Mouse (Mus musculus) gastrocnemius, postnatal 25 days (tissue): ENCODE data around the gene Ctnna3. TPM values are rescaled to one million over a fixed set of nuclear protein-coding genes. Genes with fewer than 3 reads are reported as not detected.

ENCODE experiments used
- DNase-seq: peaks from one replicate; pipeline ENCODE4 v3.0.0; 2022
- total RNA-seq, 2 experiments: library from RNA; stranded (reverse); gene quantifications; 1 replicate in 1 of 2; 2 replicates in 1 of 2; pipeline ENCODE4 v1.2.3; 2021

The Ctnna3 gene
- total RNA-seq, 2 experiments from 2014 or later = 11.0 to 15.8 TPM

DNA sequence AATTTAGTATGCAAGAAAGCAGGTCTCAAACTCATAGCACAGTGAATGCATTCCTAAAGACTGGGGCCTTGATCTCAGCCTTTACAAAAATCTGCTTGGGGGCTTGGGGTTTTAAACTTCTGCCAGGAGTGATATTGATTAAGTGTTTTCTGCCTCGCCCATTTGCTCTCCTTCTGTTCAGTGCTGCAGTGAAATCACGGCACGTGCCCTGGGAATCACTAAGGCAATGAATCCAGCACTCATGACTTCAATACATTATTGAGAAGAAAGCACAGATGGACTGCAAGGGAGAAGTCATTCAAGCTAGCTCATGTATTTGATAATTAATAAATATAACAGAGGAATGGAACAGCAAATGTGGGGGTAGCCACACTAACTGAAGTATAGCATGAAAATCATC is 515.6 kb downstream of the Ctnna3 start:
- no peak for DNase-seq

DNA sequence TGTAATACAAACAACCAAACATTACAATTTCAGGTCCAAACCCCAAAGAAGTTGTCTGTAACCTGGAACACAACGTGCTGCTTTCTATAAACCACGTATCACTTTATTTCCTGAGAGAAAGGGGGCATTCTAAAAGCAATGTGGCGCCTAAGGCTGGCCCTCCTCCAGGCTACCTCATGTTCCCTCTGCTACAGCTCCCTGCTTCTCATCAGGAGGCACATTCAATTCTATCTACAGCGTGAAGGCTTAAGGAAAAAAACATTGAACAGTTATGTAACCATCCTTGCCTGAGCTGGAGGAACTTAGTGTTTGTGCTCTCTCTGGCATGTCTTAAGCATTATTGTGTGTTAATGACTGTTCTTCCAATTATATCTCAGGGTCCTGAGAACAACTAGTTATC is 517.4 kb downstream of the Ctnna3 start:
- no peak for DNase-seq

DNA sequence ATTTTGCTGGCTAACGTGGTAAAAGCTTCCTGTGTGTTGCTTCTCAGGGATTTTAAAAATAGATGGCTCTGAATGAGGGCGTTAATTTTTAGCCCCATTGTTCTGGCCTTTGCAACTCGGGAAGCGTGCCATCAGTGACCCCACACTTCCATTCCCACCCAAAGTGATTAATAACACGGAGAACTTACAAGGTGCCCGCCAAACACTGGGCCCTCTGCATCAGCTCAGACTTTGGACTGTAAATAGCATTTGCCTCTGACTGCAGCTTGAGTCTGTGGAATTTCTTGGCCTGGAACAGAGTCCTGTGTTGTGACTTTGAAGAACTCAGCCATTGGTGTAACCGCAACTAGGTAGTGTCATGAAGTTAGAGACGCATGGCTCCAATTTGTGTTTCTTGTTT is 521.0 kb downstream of the Ctnna3 start:
- DNase-seq = peak; percentile 6

DNA sequence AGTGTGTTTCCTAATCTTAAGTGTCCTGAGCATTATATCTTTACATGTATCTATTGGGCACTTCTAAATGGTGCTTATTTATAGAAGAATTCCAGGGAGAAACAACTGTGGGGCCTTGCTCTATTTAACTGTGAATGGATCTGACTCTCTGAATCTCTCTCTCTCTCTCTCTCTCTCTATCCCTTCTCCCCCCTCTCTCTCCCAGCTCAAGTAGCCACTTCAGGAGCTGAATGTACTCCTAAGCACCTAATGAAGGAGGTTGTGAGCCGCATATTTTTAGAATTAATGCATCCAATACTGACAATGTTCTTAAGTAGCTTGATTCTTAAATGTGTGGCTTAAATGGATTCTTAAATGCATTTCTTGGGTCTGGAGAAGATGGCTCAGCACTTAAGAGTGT is 521.6 kb downstream of the Ctnna3 start:
- no peak for DNase-seq

DNA sequence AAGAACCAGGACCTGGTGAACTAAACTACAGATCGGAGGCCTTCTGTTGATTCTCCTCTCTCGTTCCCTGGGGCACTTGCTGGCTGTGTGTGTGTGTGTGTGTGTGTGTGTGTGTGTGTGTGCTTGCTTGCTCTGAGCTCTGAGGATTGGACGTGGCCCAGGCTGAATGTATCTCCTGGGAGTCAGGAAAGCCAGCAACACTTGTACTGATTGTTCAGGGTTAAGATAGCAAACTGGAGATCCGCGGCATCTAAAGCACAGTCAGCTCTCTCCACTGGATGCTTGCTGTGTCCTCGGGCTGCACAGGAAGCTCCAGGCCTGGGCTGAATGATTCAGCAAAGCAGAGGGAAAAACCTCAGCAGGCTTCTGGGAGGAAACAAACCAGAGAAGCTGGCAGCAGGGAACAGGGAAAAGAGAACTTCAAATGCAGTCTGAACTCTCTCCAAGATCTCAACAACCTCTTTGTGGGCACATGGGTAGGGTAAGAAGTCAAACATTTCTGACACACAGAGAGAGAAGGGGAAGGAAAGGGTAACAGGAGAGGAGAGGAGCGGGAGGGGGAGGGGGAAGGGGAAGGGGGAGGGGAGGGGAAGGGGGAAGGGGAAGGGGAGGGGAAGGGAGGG is 524.5 kb downstream of the Ctnna3 start:
- DNase-seq = peak; percentile 67

DNA sequence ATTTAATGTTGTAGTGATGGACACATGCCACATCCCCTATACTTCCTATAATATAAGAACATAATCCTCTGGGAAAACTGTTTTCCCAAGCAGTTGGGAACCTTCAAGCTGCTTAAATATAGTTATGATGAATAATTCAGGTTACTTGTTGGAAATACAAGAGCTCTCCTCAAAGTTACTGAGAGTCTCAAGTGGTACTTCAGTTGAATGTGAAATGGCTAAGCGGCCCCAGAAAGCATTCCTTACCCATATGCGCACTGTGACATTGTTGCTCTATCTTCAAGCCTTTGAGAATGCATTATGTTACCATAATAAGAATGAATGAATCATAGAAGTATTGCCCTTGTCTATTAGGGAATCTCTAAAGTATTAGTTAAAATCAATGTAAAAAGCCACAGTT is 542.4 kb downstream of the Ctnna3 start:
- DNase-seq = no peak

DNA sequence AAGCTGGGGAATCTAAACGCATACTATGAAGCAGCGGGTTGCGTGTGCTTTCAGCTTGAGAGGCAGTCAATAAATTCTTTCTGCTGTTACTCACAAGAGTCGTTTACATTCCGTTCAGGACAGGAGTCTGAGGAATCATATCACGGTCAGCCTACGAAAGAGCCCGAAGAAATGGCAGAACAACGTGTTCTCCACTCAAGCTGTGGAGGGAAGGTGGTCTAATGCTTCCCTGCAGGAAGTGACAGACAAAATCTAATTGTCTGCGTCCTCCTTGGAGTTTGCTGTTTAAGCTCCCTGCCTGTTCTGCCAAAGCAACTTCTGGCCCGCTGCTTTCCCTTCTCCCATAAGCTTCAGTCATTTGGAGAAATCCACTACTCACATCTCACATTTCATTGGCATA is 548.2 kb downstream of the Ctnna3 start:
- no peak for DNase-seq

DNA sequence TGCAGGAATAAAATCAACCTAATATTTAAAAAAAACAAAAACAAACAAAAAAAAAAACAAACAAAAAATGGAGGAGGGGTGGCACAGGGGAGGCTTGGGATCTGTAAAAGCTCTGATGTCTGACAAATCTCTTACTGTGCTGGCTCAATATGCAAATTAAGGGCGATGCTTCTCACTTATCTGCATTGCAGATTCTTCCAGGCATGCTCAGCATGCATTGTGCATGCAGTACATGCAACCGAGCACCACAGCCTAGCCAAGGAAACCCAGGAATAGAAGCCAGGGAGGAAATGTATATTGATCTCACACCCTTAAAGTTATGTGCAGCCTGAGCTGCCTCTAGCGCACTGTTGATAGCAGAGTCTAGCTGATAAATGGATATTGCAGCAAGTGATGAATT is 548.6 kb downstream of the Ctnna3 start:
- no peak for DNase-seq

DNA sequence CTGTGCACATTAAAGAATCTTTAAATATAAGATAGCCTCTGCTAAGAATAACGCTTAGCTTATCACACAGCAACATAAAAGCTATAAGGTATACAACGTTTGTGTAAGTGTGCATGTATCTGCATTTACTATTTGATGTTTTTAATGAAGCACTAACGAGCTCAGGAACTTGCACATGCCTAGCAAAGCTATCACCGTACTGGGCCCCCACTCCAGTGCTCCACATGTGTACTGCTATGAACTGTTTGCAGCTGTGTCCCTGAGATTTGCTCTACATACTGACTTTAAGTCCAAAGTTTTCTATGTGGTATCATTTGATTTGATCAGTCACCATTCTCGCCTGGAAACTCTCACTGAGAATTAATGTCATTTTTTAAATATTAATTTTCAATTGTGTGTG is 549.1 kb downstream of the Ctnna3 start:
- DNase-seq = no peak

DNA sequence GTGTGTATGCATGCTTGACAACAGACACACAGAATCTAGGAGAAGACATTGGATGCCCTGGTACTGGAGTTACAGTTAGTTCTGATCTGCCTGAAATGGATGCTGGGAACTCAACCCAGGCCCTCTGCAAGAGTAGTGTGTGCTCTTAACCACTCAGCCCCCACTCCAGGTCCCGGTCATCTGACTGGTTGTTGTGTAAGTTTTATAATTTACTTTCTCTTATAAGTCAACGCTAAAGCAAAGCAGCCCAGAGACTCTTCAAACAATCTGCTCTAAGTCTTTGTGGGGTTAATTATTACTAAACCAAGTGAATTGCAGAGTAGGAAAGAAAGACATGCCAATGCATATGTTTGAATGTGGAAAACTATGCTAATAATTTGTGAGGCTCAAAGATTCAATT is 549.5 kb downstream of the Ctnna3 start:
- DNase-seq = no peak

DNA sequence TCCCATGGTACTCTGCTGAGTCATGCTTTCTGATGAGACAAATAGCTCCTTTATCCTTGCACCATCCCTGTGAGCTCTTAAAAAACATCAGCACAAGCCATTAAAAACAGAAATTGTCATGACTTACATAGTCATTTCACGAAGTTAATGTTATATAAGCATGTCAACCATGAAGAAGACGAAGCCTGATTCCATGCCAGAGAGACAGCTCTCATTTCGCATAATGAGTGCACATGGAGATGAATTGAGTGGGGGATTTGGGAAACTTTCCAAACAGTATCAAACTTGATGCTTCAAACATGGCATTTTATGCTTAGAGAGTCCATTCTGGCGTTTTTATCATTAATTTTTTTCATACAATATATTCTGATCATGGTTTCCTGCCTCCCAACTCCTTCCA is 555.7 kb downstream of the Ctnna3 start:
- DNase-seq = no peak

DNA sequence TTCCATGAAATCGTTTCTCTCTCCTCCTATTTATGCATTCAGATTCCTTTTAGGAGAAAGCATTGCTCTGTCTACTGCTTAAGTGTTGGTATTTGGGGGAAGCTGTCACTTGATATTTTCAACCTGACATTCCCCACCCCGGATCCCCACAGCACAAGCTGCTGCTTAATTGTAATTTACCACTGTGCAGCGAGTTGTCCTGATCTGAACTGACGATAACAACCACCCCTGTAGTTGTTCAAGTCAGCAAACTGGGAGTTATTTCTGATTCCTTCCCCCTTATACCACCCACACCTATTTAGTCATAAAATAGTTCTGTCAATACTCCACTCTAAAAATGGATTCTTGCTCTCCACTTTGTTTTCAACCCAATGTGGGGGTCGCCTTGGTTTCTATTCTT is 564.4 kb downstream of the Ctnna3 start:
- DNase-seq = no peak

DNA sequence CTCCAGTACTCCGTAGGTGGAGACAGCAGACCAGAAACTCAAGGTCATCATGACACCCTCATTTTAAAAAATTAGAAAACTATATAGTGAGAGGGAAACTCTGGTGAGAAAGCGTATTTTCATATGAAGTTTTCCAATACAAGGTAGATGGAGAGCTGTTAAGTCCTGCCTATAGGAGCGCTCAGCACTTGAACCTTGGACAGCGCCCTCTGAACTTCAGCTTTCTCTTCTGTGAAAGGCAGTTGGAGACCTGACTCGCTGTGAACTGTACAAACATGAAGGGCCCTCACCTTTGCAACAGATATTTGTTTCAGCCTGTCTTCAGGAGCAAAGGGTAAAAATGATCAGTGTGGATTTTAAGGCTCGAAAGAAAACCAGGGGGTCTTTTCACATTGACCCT is 571.6 kb downstream of the Ctnna3 start:
- DNase-seq = no peak

DNA sequence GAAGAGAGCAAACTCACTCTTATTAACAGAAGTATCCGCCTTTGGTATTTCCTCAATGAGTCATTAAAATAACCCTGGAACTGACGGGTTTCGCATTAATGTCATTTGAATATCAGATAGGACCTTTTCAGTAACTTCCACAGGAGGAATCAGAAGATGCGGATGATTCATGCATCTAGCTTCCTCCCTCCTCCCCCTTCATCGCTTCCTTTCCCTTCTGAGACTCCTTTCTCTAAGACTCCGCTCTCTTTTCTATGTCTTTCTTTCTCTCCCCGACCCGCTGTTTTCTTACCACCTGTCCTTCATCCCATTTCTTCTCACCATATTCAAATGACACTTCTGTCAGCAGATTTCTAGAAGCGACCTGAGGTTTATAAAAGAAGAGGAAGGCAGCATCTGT is 572.1 kb downstream of the Ctnna3 start:
- DNase-seq = no peak

DNA sequence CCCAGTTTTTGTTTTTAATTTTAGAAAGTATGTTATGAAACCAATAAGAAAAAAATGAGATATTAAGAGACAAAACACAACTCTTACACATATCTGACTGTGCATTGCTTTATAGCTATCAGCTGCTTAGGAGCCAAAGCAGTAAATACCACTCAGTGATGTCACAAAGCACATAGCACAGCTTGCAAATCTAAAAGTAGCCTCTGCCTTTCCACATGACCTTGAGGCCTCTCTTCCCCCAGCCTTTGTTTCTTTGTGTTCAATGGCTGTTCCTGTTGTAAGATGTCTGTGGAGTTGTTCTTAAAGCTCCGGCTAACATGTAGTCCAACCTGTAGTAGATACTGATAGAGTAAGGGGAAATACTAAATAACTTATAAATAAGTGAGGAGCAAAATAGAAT is 590.4 kb downstream of the Ctnna3 start:
- no peak for DNase-seq

DNA sequence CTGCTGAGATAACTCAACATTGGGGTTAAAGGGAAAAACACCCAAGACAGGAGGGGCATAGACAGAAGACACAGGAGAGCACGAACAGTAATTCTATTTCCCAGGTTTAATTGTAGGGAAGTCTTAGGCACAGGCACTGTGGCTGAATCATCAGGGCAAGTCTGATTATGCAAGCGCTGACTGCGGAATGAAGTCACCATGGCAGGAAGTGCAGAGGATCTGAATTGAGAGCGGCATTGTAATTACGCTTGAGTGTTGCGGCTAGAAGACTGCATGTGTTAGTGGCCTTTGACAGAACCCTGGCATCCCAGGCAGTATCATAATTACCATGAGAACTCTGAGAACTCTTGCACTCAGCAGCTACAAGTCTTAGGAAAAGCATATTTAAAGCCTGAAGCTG is 593.4 kb downstream of the Ctnna3 start:
- DNase-seq = no peak

DNA sequence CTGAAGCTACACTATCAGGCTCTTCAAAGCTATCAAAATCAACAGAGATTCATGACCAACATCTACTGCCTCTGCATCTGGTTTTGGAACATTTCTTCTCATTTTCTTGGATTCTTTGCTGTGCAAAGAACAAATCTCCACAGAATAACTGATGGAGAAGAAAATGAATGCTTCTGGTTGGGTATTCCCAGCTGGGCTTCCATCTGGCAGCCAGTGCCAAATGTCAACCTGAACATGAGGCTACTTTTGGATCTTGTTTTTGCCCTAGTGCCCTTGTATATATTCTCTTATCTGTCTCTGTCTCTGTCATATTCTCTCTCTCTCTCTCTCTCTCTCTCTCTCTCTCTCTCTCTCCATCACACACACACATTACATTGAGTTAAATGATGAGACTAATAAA is 601.0 kb downstream of the Ctnna3 start:
- DNase-seq = no peak

DNA sequence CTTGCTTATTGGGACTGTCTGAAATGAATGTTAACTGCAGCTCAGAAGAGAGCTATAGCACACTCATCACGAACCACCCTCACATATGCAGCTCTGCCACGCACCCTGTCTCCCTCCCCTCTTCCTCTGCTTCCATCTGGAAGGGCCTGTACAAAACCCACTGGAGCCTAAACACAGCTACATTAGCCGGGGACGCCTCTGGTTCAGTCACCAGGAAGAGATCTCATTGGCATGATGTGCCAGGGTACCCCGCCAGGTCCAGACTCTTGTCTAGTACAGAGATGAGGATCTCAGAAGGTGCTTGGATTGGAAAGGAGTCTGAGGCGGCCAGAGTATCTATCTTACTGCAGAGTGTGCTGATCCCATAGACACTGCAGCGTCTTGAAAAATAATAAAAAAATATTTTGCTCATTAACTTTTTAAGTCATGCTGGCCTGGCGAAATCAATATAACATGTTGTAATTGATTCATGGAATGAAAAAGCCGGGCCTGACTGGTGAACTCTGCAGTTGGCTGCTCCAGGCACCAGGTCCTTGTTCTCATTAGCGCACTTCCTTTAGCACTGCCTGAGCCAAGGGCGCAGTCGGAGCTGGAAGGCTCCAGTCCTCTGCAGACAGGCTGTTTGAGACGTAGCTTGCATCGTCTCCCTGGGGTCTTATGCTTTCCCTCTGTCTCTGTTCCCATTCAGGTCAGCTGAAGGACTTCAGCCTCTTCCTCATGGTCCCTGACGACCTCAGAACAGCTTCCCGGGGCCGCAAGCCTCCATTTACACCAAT is 610.0 kb downstream of the Ctnna3 start:
- peak; percentile 56 for DNase-seq

DNA sequence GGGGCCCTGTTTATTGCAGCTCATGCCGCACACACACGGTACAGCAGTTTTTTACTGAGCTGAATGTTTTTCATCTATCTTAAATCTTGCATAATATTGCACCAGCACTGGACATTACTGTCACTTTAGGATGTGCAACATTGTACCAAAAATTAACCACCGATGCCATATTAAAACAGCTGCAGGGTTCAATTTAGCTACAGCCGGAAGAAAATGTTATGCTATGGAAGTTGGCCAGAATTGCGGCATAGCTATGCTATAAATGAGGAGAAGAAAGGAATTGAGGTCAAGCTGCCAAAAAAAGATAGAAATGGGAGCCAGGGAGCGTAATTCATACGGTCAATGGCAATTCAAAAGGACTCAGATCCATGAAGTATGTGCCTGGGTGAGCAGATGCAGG is 611.3 kb downstream of the Ctnna3 start:
- no peak for DNase-seq

DNA sequence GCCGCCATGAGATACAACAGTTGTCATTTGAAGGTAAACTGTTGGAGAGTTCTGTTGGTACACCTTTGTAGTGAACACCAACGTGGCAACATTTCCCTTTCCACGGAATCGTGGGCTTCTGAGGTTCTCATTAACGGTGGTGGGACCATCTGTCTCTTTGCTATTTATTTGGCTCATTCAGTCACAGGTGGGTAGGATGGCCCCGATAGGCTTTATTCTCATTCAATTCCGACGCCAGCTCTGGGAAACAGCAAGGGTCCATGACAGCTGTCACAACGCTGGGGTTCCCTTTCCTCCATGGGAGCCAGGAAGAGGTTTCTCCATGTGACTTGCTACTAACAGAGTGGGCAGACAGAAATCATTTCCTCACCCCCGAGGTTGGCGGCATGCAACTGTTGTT is 612.0 kb downstream of the Ctnna3 start:
- DNase-seq = no peak

DNA sequence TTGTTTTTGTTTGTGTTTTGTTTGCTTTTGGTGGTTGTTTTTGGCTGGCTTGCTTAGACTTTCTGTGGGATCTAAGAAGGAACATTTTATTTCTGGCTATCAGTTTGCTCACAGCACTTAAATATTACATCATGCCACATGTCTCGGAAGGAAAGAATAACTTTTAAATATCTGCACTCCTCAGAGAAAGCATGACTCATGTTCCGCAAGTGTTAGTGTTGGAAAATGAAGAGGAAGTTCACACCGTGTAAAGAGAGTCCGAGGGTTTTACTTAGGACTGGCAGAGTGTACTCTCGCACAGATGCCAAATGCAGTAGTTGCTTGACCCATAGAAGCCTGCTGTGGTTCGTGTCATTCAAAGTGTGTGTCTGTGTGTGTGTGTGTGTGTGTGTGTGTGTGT is 619.3 kb downstream of the Ctnna3 start:
- no peak for DNase-seq

DNA sequence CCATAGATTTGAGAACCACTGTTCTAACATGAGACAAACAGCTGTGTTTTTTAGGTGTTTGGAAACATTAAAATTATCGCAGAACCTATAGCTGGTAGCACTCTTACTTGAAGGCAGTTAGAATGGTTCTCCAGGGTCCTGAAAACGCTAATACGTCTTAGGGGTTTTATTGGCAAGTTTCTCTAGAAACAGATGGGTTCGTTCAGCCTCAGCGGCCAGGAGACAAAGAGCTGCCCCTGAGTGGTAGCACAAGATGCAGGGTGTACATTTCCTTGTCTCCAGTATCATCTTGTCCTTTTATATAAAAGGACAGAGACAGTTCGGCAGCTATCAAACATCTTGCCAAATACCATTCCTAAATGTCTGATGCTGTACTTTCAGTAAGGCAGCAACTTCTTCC is 620.0 kb downstream of the Ctnna3 start:
- DNase-seq = no peak

DNA sequence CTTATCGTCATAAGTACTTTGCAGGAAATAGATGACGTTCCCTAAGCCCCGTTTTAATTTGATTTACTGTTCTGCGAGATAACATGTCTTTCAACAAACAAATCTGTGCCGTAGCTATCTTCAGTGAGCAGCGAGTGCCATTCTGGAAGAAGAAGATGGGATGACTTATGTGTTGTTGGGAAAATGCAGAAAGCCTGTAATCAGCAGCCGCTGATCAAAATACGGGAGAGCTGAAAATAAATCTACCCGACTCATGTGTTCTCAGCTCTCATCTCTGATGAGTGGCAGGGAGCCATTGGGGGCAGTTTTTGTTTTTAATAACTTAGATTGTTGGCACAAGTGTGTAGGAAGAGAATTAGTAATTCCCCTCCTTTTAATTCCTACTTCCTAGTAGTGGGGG is 633.8 kb downstream of the Ctnna3 start:
- no peak for DNase-seq

DNA sequence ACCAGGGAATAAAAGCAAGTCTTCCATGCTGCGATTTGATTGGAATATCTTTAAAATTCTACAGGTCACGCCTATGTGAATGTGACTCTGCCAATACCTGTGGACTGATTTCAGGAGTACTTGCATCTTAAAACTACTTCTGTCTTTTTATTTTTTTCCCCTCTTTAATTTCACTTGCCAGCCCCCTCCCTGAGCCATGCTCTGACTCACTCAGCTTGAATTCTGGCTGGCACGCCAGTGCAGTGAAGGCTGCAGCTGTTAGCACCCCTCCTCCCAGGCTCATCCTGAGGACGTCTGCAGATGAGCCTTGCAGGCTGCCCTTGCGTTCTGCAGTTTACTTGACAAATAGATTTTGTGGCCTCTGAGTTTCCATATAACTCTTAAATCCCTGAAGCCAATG is 646.0 kb downstream of the Ctnna3 start:
- DNase-seq = peak; percentile 52
